Mouse (Mus musculus) ES-Bruce4 (cell line): ENCODE results near the gene Avpr1a. TPM values are rescaled to one million over a fixed set of nuclear protein-coding genes. Genes with fewer than 3 reads are reported as not detected.

Experiments used
- H3K27ac ChIP-seq: 2 replicates; pipeline ENCODE4 v1.5.1; 2012; ENCODE audit warnings: low read length, inconsistent platforms; ENCODE audit not compliant: insufficient read depth
- H3K27me3 ChIP-seq: 2 replicates; pipeline ENCODE4 v1.6.1; 2012; ENCODE audit warnings: mild to moderate bottlenecking, low read length, inconsistent platforms; ENCODE audit not compliant: control insufficient read depth, poor library complexity, insufficient read depth, severe bottlenecking
- H3K36me3 ChIP-seq: 2 replicates; pipeline ENCODE4 v1.6.1; 2012; ENCODE audit warnings: inconsistent platforms, mild to moderate bottlenecking, low read length, moderate library complexity; ENCODE audit not compliant: control insufficient read depth, poor library complexity, insufficient read depth, severe bottlenecking
- H3K4me1 ChIP-seq: one replicate; pipeline ENCODE4 v1.8.1; 2011; ENCODE audit warnings: low read length; ENCODE audit not compliant: control insufficient read depth, insufficient read depth
- H3K4me3 ChIP-seq: 2 replicates; pipeline ENCODE4 v1.5.1; 2011; ENCODE audit warnings: low read depth, mild to moderate bottlenecking, low read length
- H3K9ac ChIP-seq: 2 replicates; pipeline ENCODE4 v1.6.1; 2012; ENCODE audit warnings: low read depth, mild to moderate bottlenecking, inconsistent platforms; ENCODE audit not compliant: poor library complexity, severe bottlenecking
- H3K9me3 ChIP-seq: replicated peaks from 2 replicates; pipeline ENCODE4 v1.6.1; 2012; ENCODE audit warnings: mild to moderate bottlenecking, low read length, inconsistent platforms; ENCODE audit not compliant: control insufficient read depth, poor library complexity, insufficient read depth, severe bottlenecking
- CTCF ChIP-seq: IDR thresholded peaks from one replicate; pipeline ENCODE4 v1.8.1; 2011; ENCODE audit warnings: low read depth, low read length
- EP300 ChIP-seq: IDR thresholded peaks from 2 replicates; pipeline ENCODE4 v1.6.1; 2011; ENCODE audit warnings: low read depth, low read length; ENCODE audit not compliant: insufficient read depth
- POLR2A ChIP-seq: IDR thresholded peaks from one replicate; pipeline ENCODE4 v1.8.1; 2011; ENCODE audit warnings: low read length; ENCODE audit not compliant: insufficient read depth
- polyA plus RNA-seq: library from polyadenylated mRNA; stranded (reverse); fragments of >200 nt; gene quantifications from 2 replicates; pipeline ENCODE4 v1.2.4, GENCODE M21; 2011; ENCODE audit warnings: low read depth; ENCODE audit not compliant: missing spikeins, insufficient read depth, insufficient read length

Avpr1a gene
- polyA plus RNA-seq, 1 experiment = not detected

GRCm38 (mm10) chr10:122498551-122498950 is 50.3 kb downstream of the Avpr1a start:
- Histone ChIP-seq H3K9me3 (peaks cover under 1% of the 10 kb centered on the region; the same call in 1 of the 2 replicates), H3K27me3 (no peaks in the 10 kb centered on the region), H3K36me3 (no peaks in the 10 kb centered on the region), H3K4me1 (no peaks in the 10 kb centered on the region), H3K4me3 (no peak overlapping the region), H3K9ac (no peak overlapping the region), H3K27ac (no peak overlapping the region)
- no peak for TF ChIP-seq EP300

GRCm38 (mm10) chr10:122499306-122499705 is 51.0 kb downstream of the Avpr1a start:
- Histone ChIP-seq H3K9me3 (peaks cover 7% of the 10 kb centered on the region), H3K9ac (no peak overlapping the region), H3K4me3 (no peak overlapping the region), H3K27ac (no peak overlapping the region), H3K4me1 (no peaks in the 10 kb centered on the region), H3K27me3 (no peaks in the 10 kb centered on the region), H3K36me3 (no peaks in the 10 kb centered on the region)
- TF ChIP-seq POLR2A (no peak), EP300 (no peak), CTCF (no peak)

Other genes starting within 250 kb of the Avpr1a start
- gene Ppm1h, start 230.3 kb downstream of the Avpr1a start, polyA plus RNA-seq = 7.1 and 8.7 TPM in 2 replicates